Mouse (Mus musculus) granulocyte monocyte progenitor cell, adult 5-6 weeks (primary cell): ENCODE measurements around the gene Zfp282. TPM values are rescaled to one million over a fixed set of nuclear protein-coding genes. Genes with fewer than 3 reads are reported as not detected.

Source experiments
- ATAC-seq: replicated peaks from 2 replicates; pipeline ENCODE4 v1.8.0; 2016; ENCODE audit warnings: mild to moderate bottlenecking, moderate TSS enrichment, inconsistent platforms; ENCODE audit not compliant: poor library complexity, severe bottlenecking
- total RNA-seq, 2 experiments: library from RNA; stranded (forward) in 1 of 2; stranded (reverse) in 1 of 2; fragments of 200-712, 200-1000 nt in 1 of 2; fragments of >200 nt in 1 of 2; fragmentation: Nextera tagmentation in 1 of 2; gene quantifications; 2 replicates each; pipeline ENCODE4 v1.2.3; 2014 to 2017

The Zfp282 gene
- total RNA-seq, 2 experiments from 2014 or later, result 10.0 to 14.2 TPM

GRCm38 (mm10) chr6:47957816-47958215 is 80.8 kb downstream of the Zfp282 start:
- ATAC-seq, result no peak

Other genes with a start within 250 kb of the Zfp282 start
- 157 and 161 TPM in 2 replicates for gene Pdia4, start 63.8 kb upstream of the Zfp282 start, total RNA-seq (2014; fragmentation: Nextera tagmentation)
- 534 and 557 TPM in 2 replicates for gene Pdia4, start 63.8 kb upstream of the Zfp282 start, total RNA-seq (2017)
- 0.13 and 11.2 TPM in 2 replicates for gene Zfp786, start 46.3 kb upstream of the Zfp282 start, total RNA-seq (2014; fragmentation: Nextera tagmentation)
- gene Zfp786, start 46.3 kb upstream of the Zfp282 start, total RNA-seq (2017), result 2.0 and 5.1 TPM in 2 replicates
- gene Zfp398, start 41.5 kb upstream of the Zfp282 start, total RNA-seq (2014; fragmentation: Nextera tagmentation), result 27.9 TPM in 2 replicates
- 16.0 and 16.8 TPM in 2 replicates for gene Zfp398, start 41.5 kb upstream of the Zfp282 start, total RNA-seq (2017)
- 8.3 and 13.9 TPM in 2 replicates for gene Zfp212, start 43.3 kb downstream of the Zfp282 start, total RNA-seq (2014; fragmentation: Nextera tagmentation)
- gene Zfp212, start 43.3 kb downstream of the Zfp282 start, total RNA-seq (2017), result 7.3 and 11.5 TPM in 2 replicates
- 5.8 and 8.1 TPM in 2 replicates for gene Zfp956, start 76.2 kb downstream of the Zfp282 start, total RNA-seq (2014; fragmentation: Nextera tagmentation)
- gene Zfp956, start 76.2 kb downstream of the Zfp282 start, total RNA-seq (2017), result 7.5 and 7.8 TPM in 2 replicates
- gene Zfp777, start 171.7 kb downstream of the Zfp282 start, total RNA-seq (2014; fragmentation: Nextera tagmentation), result 22.2 and 22.8 TPM in 2 replicates
- 37.6 and 40.1 TPM in 2 replicates for gene Zfp777, start 171.7 kb downstream of the Zfp282 start, total RNA-seq (2017)
- gene Zfp746, start 209.4 kb downstream of the Zfp282 start, total RNA-seq (2014; fragmentation: Nextera tagmentation), result 20.3 and 26.2 TPM in 2 replicates
- gene Zfp746, start 209.4 kb downstream of the Zfp282 start, total RNA-seq (2017), result 18.1 and 23.0 TPM in 2 replicates